Mouse (Mus musculus) olfactory bulb, adult 2 months (tissue): ENCODE results near the gene Acvr1b. TPM values are rescaled to one million over a fixed set of nuclear protein-coding genes. Genes with fewer than 3 reads are reported as not detected.

ENCODE experiments used
- H3K27ac ChIP-seq: fragments of 200-500 bp; 2 replicates; pipeline ENCODE4 v1.5.1; 2012; ENCODE audit warnings: low read depth, low read length; ENCODE audit not compliant: insufficient read depth
- H3K4me1 ChIP-seq: fragments of 200-500 bp; 2 replicates; pipeline ENCODE4 v1.6.1; 2012; ENCODE audit warnings: low read length; ENCODE audit not compliant: control insufficient read depth, insufficient read depth
- H3K4me3 ChIP-seq: fragments of 200-500 bp; 2 replicates; pipeline ENCODE4 v1.5.1; 2012; ENCODE audit warnings: mild to moderate bottlenecking, low read depth, low read length, moderate library complexity; ENCODE audit not compliant: insufficient read depth
- CTCF ChIP-seq: fragments of 200-500 bp; IDR thresholded peaks from 2 replicates; pipeline ENCODE4 v1.5.1; 2012; ENCODE audit warnings: low read depth, mild to moderate bottlenecking, low read length, moderate library complexity; ENCODE audit not compliant: insufficient read depth
- POLR2A ChIP-seq: fragments of 200-500 bp; IDR thresholded peaks from 2 replicates; pipeline ENCODE4 v1.6.1; 2012; ENCODE audit warnings: mild to moderate bottlenecking, low read depth, low read length, moderate library complexity; ENCODE audit not compliant: insufficient read depth
- WGBS: fragments of 180-500 bp; shearing (Covaris S2); methylation state at CpG from one replicate; pipeline ENCODE4 v1.1.7; 2018; 5-methylcytosine and 5-hydroxymethylcytosine counted together
- polyA plus RNA-seq: library from polyadenylated mRNA; stranded (reverse); fragments of >200 nt; gene quantifications from 2 replicates; pipeline ENCODE4 v1.2.4, GENCODE M21; 2012; ENCODE audit warnings: low replicate concordance; ENCODE audit not compliant: missing spikeins, insufficient read depth, insufficient read length

Acvr1b gene
- polyA plus RNA-seq, 1 experiment, result not detected

- WGBS, result 85% methylated on average over 15 of the region's 15 CpGs
- TF ChIP-seq POLR2A (no peak), CTCF (no peak)
- no peak overlapping the region for H3K4me3 ChIP-seq
- peaks cover 20% of the 10 kb centered on the region for H3K4me1 ChIP-seq
- H3K27ac ChIP-seq, result no peak overlapping the region
Measured at GRCm38 (mm10) chr15:101197497-101198179, 23.8 kb downstream of the Acvr1b start.

- Histone ChIP-seq H3K4me3 (no peak overlapping the region), H3K4me1 (peaks cover 15% of the 10 kb centered on the region), H3K27ac (no peak overlapping the region)
- peak; percentile 42; the same call in 1 of the 2 replicates for TF ChIP-seq CTCF
- no peak for TF ChIP-seq POLR2A
- WGBS, result 19% methylated on average over 3 of the region's 3 CpGs
Measured at GRCm38 (mm10) chr15:101198218-101198617, 24.4 kb downstream of the Acvr1b start.

- Histone ChIP-seq H3K4me3 (no peak overlapping the region), H3K27ac (no peak overlapping the region), H3K4me1 (peaks cover 11% of the 10 kb centered on the region; the same call in 1 of the 2 replicates)
- TF ChIP-seq CTCF (no peak), POLR2A (no peak)
- 84% methylated on average over 14 of the region's 14 CpGs for WGBS
Measured at GRCm38 (mm10) chr15:101198850-101199249, 25.0 kb downstream of the Acvr1b start.

GRCm38 (mm10) chr15:101200777-101201295, 27.0 kb downstream of the Acvr1b start:
- no peak for TF ChIP-seq POLR2A
- TF ChIP-seq CTCF, result no peak
- Histone ChIP-seq H3K4me3 (no peak overlapping the region), H3K4me1 (peaks cover 8% of the 10 kb centered on the region; the same call in 1 of the 2 replicates), H3K27ac (no peak overlapping the region)
- WGBS, result 99% methylated on average over 9 of the region's 9 CpGs

- TF ChIP-seq POLR2A, result no peak
- TF ChIP-seq CTCF, result no peak
- 91% methylated on average over 3 of the region's 3 CpGs for WGBS
- Histone ChIP-seq H3K4me3 (no peak overlapping the region), H3K4me1 (0 out of 2 replicates have a peak, but pooled peaks cover 5% of the 10 kb centered on the region), H3K27ac (no peak overlapping the region)
Measured at GRCm38 (mm10) chr15:101201414-101201813, 27.5 kb downstream of the Acvr1b start.

GRCm38 (mm10) chr15:101203673-101204072, 29.8 kb downstream of the Acvr1b start:
- TF ChIP-seq CTCF (no peak), POLR2A (no peak)

GRCm38 (mm10) chr15:101204781-101205180, 30.9 kb downstream of the Acvr1b start:
- Histone ChIP-seq H3K27ac (no peak overlapping the region), H3K4me1 (no peaks in the 10 kb centered on the region), H3K4me3 (no peak overlapping the region)
- TF ChIP-seq POLR2A (no peak), CTCF (no peak)
- 60% methylated on average over 7 of the region's 7 CpGs for WGBS

More at GRCm38 (mm10) chr15:101203673-101204072, 29.8 kb downstream of the Acvr1b start:
- no peaks in the 10 kb centered on the region for H3K4me1 ChIP-seq
- H3K27ac ChIP-seq, result no peak overlapping the region
- H3K4me3 ChIP-seq, result no peak overlapping the region
- 81% methylated on average over 4 of the region's 4 CpGs for WGBS

- WGBS, result 60% methylated on average over 6 of the region's 6 CpGs
- Histone ChIP-seq H3K4me3 (no peak overlapping the region), H3K4me1 (peaks cover 8% of the 10 kb centered on the region; the same call in 1 of the 2 replicates), H3K27ac (no peak overlapping the region)
- TF ChIP-seq CTCF (no peak), POLR2A (no peak)
Measured at GRCm38 (mm10) chr15:101210228-101210627, 36.4 kb downstream of the Acvr1b start.

GRCm38 (mm10) chr15:101210998-101211613, 37.2 kb downstream of the Acvr1b start:
- WGBS, result 88% methylated on average over 14 of the region's 14 CpGs
- Histone ChIP-seq H3K4me1 (peaks cover 8% of the 10 kb centered on the region; the same call in 1 of the 2 replicates), H3K4me3 (no peak overlapping the region), H3K27ac (no peak overlapping the region)
- TF ChIP-seq POLR2A (no peak), CTCF (no peak)
